Mouse (Mus musculus) hindbrain, embryonic 13.5 days (tissue): ENCODE data around the gene Dcps. TPM values are rescaled to one million over a fixed set of nuclear protein-coding genes. Genes with fewer than 3 reads are reported as not detected.
"Not testable (repeated sequence)": the region's sequence is repeated elsewhere in the genome, so short reads cannot be mapped to it uniquely, and the experiment has no call there.

Experiments used
- ATAC-seq: fragments of 200-750 bp; cut with Nextera tagmentation; 2 replicates; pipeline ENCODE4 v1.8.0; 2017; ENCODE audit warnings: moderate TSS enrichment; ENCODE audit not compliant: low FRiP score
- H3K27ac ChIP-seq: fragments of 300-500 bp; sonication (generic); 2 replicates; pipeline ENCODE4 v1.5.1; 2015; ENCODE audit warnings: inconsistent platforms, mild to moderate bottlenecking, moderate library complexity
- H3K27me3 ChIP-seq: fragments of 300-500 bp; sonication (generic); 2 replicates; pipeline ENCODE4 v1.6.1; 2015; ENCODE audit warnings: mild to moderate bottlenecking, inconsistent platforms
- H3K36me3 ChIP-seq: fragments of 300-500 bp; sonication (generic); 2 replicates; pipeline ENCODE4 v1.6.1; 2015; ENCODE audit warnings: mild to moderate bottlenecking, inconsistent platforms
- H3K4me1 ChIP-seq: fragments of 300-500 bp; sonication (generic); replicated peaks from 2 replicates; pipeline ENCODE4 v1.6.1; 2015; ENCODE audit warnings: inconsistent platforms
- H3K4me2 ChIP-seq: fragments of 300-500 bp; sonication (generic); 2 replicates; pipeline ENCODE4 v1.6.1; 2015; ENCODE audit warnings: inconsistent platforms, mild to moderate bottlenecking, moderate library complexity
- H3K4me3 ChIP-seq: fragments of 300-500 bp; sonication (generic); 2 replicates; pipeline ENCODE4 v1.5.1; 2015; ENCODE audit warnings: mild to moderate bottlenecking, inconsistent platforms
- H3K9ac ChIP-seq: fragments of 300-500 bp; sonication (generic); 2 replicates; pipeline ENCODE4 v1.6.1; 2015; ENCODE audit warnings: mild to moderate bottlenecking, inconsistent platforms
- H3K9me3 ChIP-seq: fragments of 300-500 bp; sonication (generic); 2 replicates; pipeline ENCODE4 v1.6.1; 2016; ENCODE audit warnings: inconsistent platforms
- WGBS: fragments of 180-500 bp; shearing (Covaris S2); methylation state at CpG from one replicate; pipeline ENCODE4 v1.1.7; 2015; 5-methylcytosine and 5-hydroxymethylcytosine counted together
- polyA plus RNA-seq: library from polyadenylated mRNA; unstranded; fragments of >200 nt; fragmentation: Nextera tagmentation; extraction: Ambion mirVana; gene quantifications from 2 replicates; pipeline ENCODE4 v1.2.1, GENCODE M21; 2015

The Dcps gene
- polyA plus RNA-seq, 1 experiment from 2014 or later = 80.1 TPM

GRCm38 (mm10) chr9:35166798-35167635 is 8.8 kb downstream of the Dcps start:
- H3K9me3 ChIP-seq = no peaks in the 10 kb centered on the region
- peaks cover 23% of the 10 kb centered on the region for H3K36me3 ChIP-seq
- no peak overlapping the region for H3K4me3 ChIP-seq
- 18% methylated on average over 9 of the region's 9 CpGs for WGBS
- no peak overlapping the region for H3K27ac ChIP-seq
- ATAC-seq = peak; percentile 57
- H3K9ac ChIP-seq = peak overlapping the region; percentile 49; the same call in 1 of the 2 replicates
- H3K4me1 ChIP-seq = peaks cover 9% of the 10 kb centered on the region
- no peaks in the 10 kb centered on the region for H3K27me3 ChIP-seq
- H3K4me2 ChIP-seq = no peak overlapping the region

- Histone ChIP-seq H3K27me3 (no peaks in the 10 kb centered on the region), H3K27ac (no peak overlapping the region), H3K4me1 (peaks cover 9% of the 10 kb centered on the region), H3K4me3 (no peak overlapping the region), H3K9me3 (no peaks in the 10 kb centered on the region), H3K4me2 (no peak overlapping the region), H3K9ac (peak overlapping the region; percentile 49; the same call in 1 of the 2 replicates), H3K36me3 (peaks cover 23% of the 10 kb centered on the region)
- peak; percentile 67 for ATAC-seq
- WGBS = 21% methylated on average over 3 of the region's 3 CpGs
Measured at GRCm38 (mm10) chr9:35166144-35166797, 9.6 kb downstream of the Dcps start.

- H3K4me2 ChIP-seq = no peak overlapping the region
- H3K9me3 ChIP-seq = no peaks in the 10 kb centered on the region
- no peak for ATAC-seq
- WGBS = 93% methylated on average over 5 of the region's 5 CpGs
- H3K4me1 ChIP-seq = peaks cover 9% of the 10 kb centered on the region
- H3K27me3 ChIP-seq = no peaks in the 10 kb centered on the region
- H3K36me3 ChIP-seq = peaks cover 10% of the 10 kb centered on the region
- H3K4me3 ChIP-seq = no peak overlapping the region
- H3K27ac ChIP-seq = no peak overlapping the region
- H3K9ac ChIP-seq = no peak overlapping the region
Measured at GRCm38 (mm10) chr9:35164142-35164874, 11.6 kb downstream of the Dcps start.

GRCm38 (mm10) chr9:35163011-35163690 is 12.7 kb downstream of the Dcps start:
- Histone ChIP-seq H3K4me1 (peaks cover 9% of the 10 kb centered on the region), H3K9ac (no peak overlapping the region), H3K9me3 (no peaks in the 10 kb centered on the region), H3K4me3 (no peak overlapping the region), H3K27me3 (no peaks in the 10 kb centered on the region), H3K4me2 (no peak overlapping the region), H3K27ac (no peak overlapping the region), H3K36me3 (peaks cover 7% of the 10 kb centered on the region; the same call in 1 of the 2 replicates)
- no peak for ATAC-seq
- 93% methylated on average over 11 of the region's 11 CpGs for WGBS

GRCm38 (mm10) chr9:35161721-35162120 is 14.1 kb downstream of the Dcps start:
- no peak overlapping the region for H3K4me2 ChIP-seq
- no peaks in the 10 kb centered on the region for H3K9me3 ChIP-seq
- ATAC-seq = no peak
- no peak overlapping the region for H3K4me3 ChIP-seq
- no peaks in the 10 kb centered on the region for H3K27me3 ChIP-seq
- H3K36me3 ChIP-seq = peaks cover 7% of the 10 kb centered on the region; the same call in 1 of the 2 replicates
- H3K9ac ChIP-seq = no peak overlapping the region
- WGBS = 89% methylated on average over 7 of the region's 7 CpGs
- no peak overlapping the region for H3K27ac ChIP-seq
- peaks cover 4% of the 10 kb centered on the region for H3K4me1 ChIP-seq

GRCm38 (mm10) chr9:35160662-35161061 is 15.2 kb downstream of the Dcps start:
- H3K27ac ChIP-seq = no peak overlapping the region
- no peaks in the 10 kb centered on the region for H3K4me1 ChIP-seq
- WGBS = 84% methylated on average over 2 of the region's 2 CpGs
- no peaks in the 10 kb centered on the region for H3K27me3 ChIP-seq
- no peak for ATAC-seq
- no peak overlapping the region for H3K4me3 ChIP-seq
- H3K9me3 ChIP-seq = no peaks in the 10 kb centered on the region
- H3K36me3 ChIP-seq = peaks cover 7% of the 10 kb centered on the region; the same call in 1 of the 2 replicates
- no peak overlapping the region for H3K9ac ChIP-seq
- H3K4me2 ChIP-seq = no peak overlapping the region

GRCm38 (mm10) chr9:35158477-35158876 is 17.4 kb downstream of the Dcps start:
- no peak for ATAC-seq
- Histone ChIP-seq H3K27me3 (no peaks in the 10 kb centered on the region), H3K27ac (no peak overlapping the region), H3K9me3 (no peaks in the 10 kb centered on the region), H3K4me3 (no peak overlapping the region), H3K36me3 (peaks cover 5% of the 10 kb centered on the region; the same call in 1 of the 2 replicates), H3K9ac (no peak overlapping the region), H3K4me1 (no peaks in the 10 kb centered on the region), H3K4me2 (no peak overlapping the region)
- WGBS = 82% methylated on average over 3 of the region's 3 CpGs

GRCm38 (mm10) chr9:35156862-35157261 is 19.0 kb downstream of the Dcps start:
- ATAC-seq = no peak
- WGBS = 90% methylated on average over 4 of the region's 4 CpGs

GRCm38 (mm10) chr9:35156002-35156710 is 19.7 kb downstream of the Dcps start:
- H3K27ac ChIP-seq = no peak overlapping the region
- H3K9me3 ChIP-seq = no peaks in the 10 kb centered on the region
- no peak for ATAC-seq
- no peak overlapping the region for H3K9ac ChIP-seq
- H3K4me3 ChIP-seq = no peak overlapping the region
- no peaks in the 10 kb centered on the region for H3K36me3 ChIP-seq
- 97% methylated on average over 5 of the region's 5 CpGs for WGBS
- no peak overlapping the region for H3K4me2 ChIP-seq
- H3K27me3 ChIP-seq = no peaks in the 10 kb centered on the region
- no peaks in the 10 kb centered on the region for H3K4me1 ChIP-seq

More at GRCm38 (mm10) chr9:35156862-35157261, 19.0 kb downstream of the Dcps start:
- no peaks in the 10 kb centered on the region for H3K4me1 ChIP-seq
- H3K27me3 ChIP-seq = no peaks in the 10 kb centered on the region
- no peak overlapping the region for H3K27ac ChIP-seq
- H3K4me3 ChIP-seq = no peak overlapping the region
- no peak overlapping the region for H3K4me2 ChIP-seq
- H3K36me3 ChIP-seq = no peaks in the 10 kb centered on the region
- H3K9me3 ChIP-seq = no peaks in the 10 kb centered on the region
- H3K9ac ChIP-seq = no peak overlapping the region

GRCm38 (mm10) chr9:35152923-35153322 is 22.9 kb downstream of the Dcps start:
- no peaks in the 10 kb centered on the region for H3K9me3 ChIP-seq
- H3K36me3 ChIP-seq = no peaks in the 10 kb centered on the region
- H3K4me2 ChIP-seq = no peak overlapping the region
- 93% methylated on average over 1 of the region's 1 CpGs for WGBS
- H3K4me3 ChIP-seq = no peak overlapping the region
- no peak overlapping the region for H3K9ac ChIP-seq
- H3K27me3 ChIP-seq = no peaks in the 10 kb centered on the region
- no peak overlapping the region for H3K27ac ChIP-seq
- ATAC-seq = no peak
- no peaks in the 10 kb centered on the region for H3K4me1 ChIP-seq

GRCm38 (mm10) chr9:35148822-35149221 is 27.0 kb downstream of the Dcps start:
- H3K4me2 ChIP-seq, H3K27me3 ChIP-seq, ATAC-seq, H3K27ac ChIP-seq, H3K4me3 ChIP-seq, H3K36me3 ChIP-seq, H3K4me1 ChIP-seq, H3K9ac ChIP-seq, H3K9me3 ChIP-seq: not testable (repeated sequence)
